In the genomic region with DNA sequence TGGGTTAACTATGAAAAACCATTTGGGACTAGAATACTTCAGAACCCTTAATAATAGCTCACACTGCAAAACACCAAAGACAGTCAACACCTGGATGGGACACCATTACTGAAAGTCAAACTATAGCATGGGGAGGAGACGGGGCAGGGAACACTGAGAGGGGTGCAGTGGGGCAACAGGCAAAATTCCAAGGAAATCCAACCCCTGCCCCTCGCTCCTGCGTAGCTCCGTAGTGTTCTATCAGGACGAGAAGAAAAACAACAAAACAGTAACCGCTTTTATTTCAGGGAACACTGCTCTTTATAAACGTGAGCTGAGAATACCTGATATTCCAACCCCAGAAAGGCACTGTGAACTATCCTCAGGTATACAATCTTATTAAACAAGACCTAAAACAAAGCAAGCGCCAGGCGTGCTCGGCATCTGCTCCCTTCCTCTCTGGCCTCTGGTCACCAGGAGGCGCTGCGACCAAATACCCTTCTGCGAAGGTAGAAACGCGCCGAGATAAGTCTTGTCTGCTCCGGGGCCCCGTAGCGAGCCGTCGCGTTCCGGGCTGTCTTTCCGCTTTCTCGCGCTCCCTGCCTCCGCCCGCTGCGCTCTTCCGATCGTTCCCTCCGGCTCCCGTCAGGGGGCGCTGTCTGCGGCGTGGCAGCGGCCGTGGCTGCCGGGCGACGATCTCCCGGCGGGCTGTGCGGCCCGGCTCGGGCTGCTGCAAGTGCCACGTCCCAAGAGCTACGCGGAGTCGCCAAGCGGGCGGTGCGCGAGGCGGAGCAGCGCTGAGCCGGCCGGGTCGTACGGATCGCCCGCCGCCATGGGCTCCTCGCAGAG, we compare ENCODE assay signal across 8 mouse cellular contexts. TPM values are rescaled to one million over a fixed set of nuclear protein-coding genes. Genes with fewer than 3 reads are reported as not detected.
DNase-seq lines count a peak whose midpoint lies in the region; ATAC-seq and TF ChIP-seq lines count a peak whose summit lies in the region.

Gene Gorasp2 (plus strand): TSS at position 690 of the 828 bp plus-strand sequence.

- peak within 1 kb of the TSS; percentile 95 for H3K27ac ChIP-seq in bone marrow, adult 2 months (ENCODE audit: control insufficient read depth, insufficient read depth, low read depth, low read length, poor library complexity)
- H3K27ac ChIP-seq in embryonic facial prominence, embryonic 15.5 days (replicated peaks) = peak within 1 kb of the TSS; percentile 93
- peak within 1 kb of the TSS; percentile 93 for H3K27ac ChIP-seq in limb, embryonic 14.5 days (replicated peaks; ENCODE audit: low read depth, low read length)
- peak within 1 kb of the TSS; percentile 89 for H3K27ac ChIP-seq in midbrain, postnatal 0 days (ENCODE audit: low read depth, low read length)

- H3K27me3 ChIP-seq in embryonic facial prominence, embryonic 15.5 days = no peaks in the 10 kb centered on the region
- H3K27me3 ChIP-seq in limb, embryonic 14.5 days (ENCODE audit: control insufficient read depth, insufficient read depth, low read length) = no peaks in the 10 kb centered on the region
- H3K27me3 ChIP-seq in midbrain, postnatal 0 days (ENCODE audit: insufficient read depth, low read length) = no peaks in the 10 kb centered on the region

- no peaks in the 10 kb centered on the region; the same call in 1 of the 2 replicates for H3K4me1 ChIP-seq in bone marrow, adult 2 months (ENCODE audit: control insufficient read depth, insufficient read depth, low read length)
- H3K4me1 ChIP-seq in embryonic facial prominence, embryonic 15.5 days = peaks cover 14% of the 10 kb centered on the region
- H3K4me1 ChIP-seq in limb, embryonic 14.5 days (ENCODE audit: control insufficient read depth, insufficient read depth, low read length) = peaks cover 8% of the 10 kb centered on the region; the same call in 1 of the 2 replicates
- no peaks in the 10 kb centered on the region for H3K4me1 ChIP-seq in midbrain, postnatal 0 days (ENCODE audit: insufficient read depth, low read length)

- DNase-seq in 416B (ENCODE audit: low read depth) = peak; percentile 96
- peak; percentile 96 for DNase-seq in heart, adult 8-10 months (ENCODE audit: low spot score)
- DNase-seq in kidney, adult 9 months = peak; percentile 97
- peak; percentile 95 for DNase-seq in limb, embryonic 14.5 days (ENCODE audit: low spot score)
- peak; percentile 97 for DNase-seq in midbrain, postnatal 0 days (ENCODE audit: low spot score)
- DNase-seq in spleen, postnatal 14 days (ENCODE audit: low spot score in 2 of 2) = peak; percentile 92 to 96

- no peaks in the 10 kb centered on the region for H3K9me3 ChIP-seq in embryonic facial prominence, embryonic 15.5 days (replicated peaks)
- no peaks in the 10 kb centered on the region for H3K9me3 ChIP-seq in limb, embryonic 14.5 days (ENCODE audit: control insufficient read depth, low read length)
- H3K9me3 ChIP-seq in midbrain, postnatal 0 days (ENCODE audit: low read length) = no peaks in the 10 kb centered on the region

- TF ChIP-seq CTCF in bone marrow, adult 2 months (IDR thresholded peaks at IDR 0.05; ENCODE audit: control insufficient read depth, insufficient read depth, low read length) = peak; percentile 84
- peak; percentile 94 for TF ChIP-seq CTCF in midbrain, postnatal 0 days (IDR thresholded peaks at IDR 0.05)

- H3K4me3 ChIP-seq in bone marrow, adult 2 months (replicated peaks; ENCODE audit: control insufficient read depth, low read depth, low read length) = peak within 1 kb of the TSS; percentile 90
- peak within 1 kb of the TSS; percentile 98 for H3K4me3 ChIP-seq in embryonic facial prominence, embryonic 15.5 days (replicated peaks)
- H3K4me3 ChIP-seq in limb, embryonic 14.5 days (replicated peaks; ENCODE audit: low read length) = peak within 1 kb of the TSS; percentile 98
- H3K4me3 ChIP-seq in midbrain, postnatal 0 days (ENCODE audit: low read depth, low read length) = peak within 1 kb of the TSS; percentile 99

- peak; percentile 98 for TF ChIP-seq POLR2A in bone marrow, adult 2 months (IDR thresholded peaks at IDR 0.05; ENCODE audit: borderline replicate concordance, control insufficient read depth, low read depth, low read length)
- peak; percentile 84 for TF ChIP-seq POLR2A in limb, embryonic 14.5 days (IDR thresholded peaks at IDR 0.05; ENCODE audit: borderline replicate concordance, extremely low read depth, insufficient read depth, insufficient read length)

- peak; percentile 94 for ATAC-seq in embryonic facial prominence, embryonic 15.5 days (ENCODE audit: insufficient number of reproducible peaks, low FRiP score, low TSS enrichment, low read depth)
- peak; percentile 96 for ATAC-seq in limb, embryonic 14.5 days (ENCODE audit: low FRiP score, low read depth)
- ATAC-seq in midbrain, postnatal 0 days (ENCODE audit: low FRiP score) = peak; percentile 96

- 3% methylated on average over 63 of the region's 64 CpGs for WGBS in bone marrow, adult 2 months
- under 1% methylated on average over 62 of the region's 64 CpGs for WGBS in embryonic facial prominence, embryonic 15.5 days
- WGBS in limb, embryonic 14.5 days = 1% methylated on average over 63 of the region's 64 CpGs
- 1% methylated on average over 59 of the region's 64 CpGs for WGBS in midbrain, postnatal 0 days

- H3K9ac ChIP-seq in embryonic facial prominence, embryonic 15.5 days = peak within 1 kb of the TSS; percentile 95
- H3K9ac ChIP-seq in limb, embryonic 14.5 days (ENCODE audit: low read depth, low read length, severe bottlenecking) = peak within 1 kb of the TSS; percentile 99
- peak within 1 kb of the TSS; percentile 94 for H3K9ac ChIP-seq in midbrain, postnatal 0 days (replicated peaks; ENCODE audit: low read length, poor library complexity, severe bottlenecking)

- H3K4me2 ChIP-seq in embryonic facial prominence, embryonic 15.5 days (replicated peaks) = peak within 1 kb of the TSS; percentile 71
- H3K4me2 ChIP-seq in limb, embryonic 14.5 days (replicated peaks; ENCODE audit: low read depth, low read length, severe bottlenecking) = peak within 1 kb of the TSS; percentile 74
- peak within 1 kb of the TSS; percentile 80 for H3K4me2 ChIP-seq in midbrain, postnatal 0 days (ENCODE audit: low read depth, low read length, poor library complexity, severe bottlenecking)

- 0 out of 2 replicates have a peak, but pooled peaks cover 3% of the 10 kb centered on the region for H3K36me3 ChIP-seq in embryonic facial prominence, embryonic 15.5 days
- no peaks in the 10 kb centered on the region for H3K36me3 ChIP-seq in limb, embryonic 14.5 days (ENCODE audit: control insufficient read depth, insufficient read depth, low read length)
- no peaks in the 10 kb centered on the region for H3K36me3 ChIP-seq in midbrain, postnatal 0 days (ENCODE audit: insufficient read depth, low read length)

RNA-seq across cellular contexts. Expression of gene Gorasp2, which starts in this region (rescaled TPM):
- 30.1 and 42.1 TPM in 2 replicates for polyA plus RNA-seq in bone marrow, adult 2 months (2011; ENCODE audit: insufficient read depth, insufficient read length, low replicate concordance, missing spikeins)
- polyA plus RNA-seq in embryonic facial prominence, embryonic 15.5 days (2015; fragmentation: Nextera tagmentation; extraction: Ambion mirVana) = 178 and 191 TPM in 2 replicates
- total RNA-seq in heart, adult 8-10 months (2022) = 10 to 100 TPM; 61.3 to 66.8 (median 65.0) TPM
- 118 and 142 TPM in 2 replicates for polyA plus RNA-seq in limb, embryonic 14.5 days (2012; rRNA removed)
- polyA plus RNA-seq in limb, embryonic 14.5 days (2014; fragmentation: Nextera tagmentation; extraction: Ambion mirVana) = 187 and 190 TPM in 2 replicates
- 84.8 and 106 TPM in 2 replicates for total RNA-seq in midbrain, postnatal 0 days (2014; rRNA removed)
- polyA plus RNA-seq in midbrain, postnatal 0 days (2015; fragmentation: Nextera tagmentation; extraction: Ambion mirVana) = 159 and 160 TPM in 2 replicates

Comparison
In these comparisons a context has a peak if more than half of its experiments do, and no peak if none do; other contexts are left out.
1. Peak in every context shown above with its lines: DNase-seq, ATAC-seq, H3K4me3 ChIP-seq and H3K27ac ChIP-seq.